Mouse (Mus musculus) testis, adult 2 months (tissue): ENCODE data around the gene Tmem9.

ENCODE experiments used
- CTCF ChIP-seq: fragments of 200-500 bp; IDR thresholded peaks from 2 replicates; pipeline ENCODE4 v1.5.1; 2012; ENCODE audit warnings: low read depth, mild to moderate bottlenecking, inconsistent platforms, low read length, moderate library complexity; ENCODE audit not compliant: control insufficient read depth, insufficient read depth, insufficient replicate concordance
- POLR2A ChIP-seq: fragments of 200-500 bp; IDR thresholded peaks from 2 replicates; pipeline ENCODE4 v1.6.1; 2012; ENCODE audit warnings: low read depth, mild to moderate bottlenecking, inconsistent platforms, low read length, moderate library complexity; ENCODE audit not compliant: control insufficient read depth

DNA sequence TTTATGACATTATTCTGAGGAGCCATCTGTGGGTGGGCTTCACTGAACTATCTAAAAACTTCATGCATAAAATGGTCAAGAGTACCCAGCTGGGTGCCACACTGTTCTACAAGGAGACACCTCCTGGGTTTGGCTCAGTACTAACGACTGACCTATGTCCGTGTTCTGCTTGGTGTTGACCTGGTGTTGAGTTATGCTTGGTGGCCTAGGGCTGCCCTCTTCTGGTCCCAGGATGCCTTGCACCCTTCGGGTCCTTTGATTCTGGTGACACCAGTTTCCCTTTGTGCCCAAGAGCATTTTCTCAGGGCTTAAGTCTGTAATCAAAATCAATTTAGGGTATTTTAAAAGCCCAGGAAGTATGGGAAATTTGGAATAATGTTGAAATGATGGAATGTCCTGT is 68.1 kb downstream of the Tmem9 start:
- TF ChIP-seq CTCF: peak; percentile 64; the same call in 1 of the 2 replicates
- TF ChIP-seq POLR2A: no peak
